Mouse (Mus musculus): Measurements from ENCODE around the gene Rbp7. TPM values are rescaled to one million over a fixed set of nuclear protein-coding genes. Genes with fewer than 3 reads are reported as not detected.

Gene Rbp7
- polyA plus RNA-seq, 1 experiment from 2014 or later: not detected

- Histone ChIP-seq H3K27ac (ENCODE audit: low read depth, low read length) (no peak overlapping the region), H3K27me3 (ENCODE audit: control insufficient read depth, insufficient read depth, low read length) (no peaks in the 10 kb centered on the region), H3K36me3 (ENCODE audit: control insufficient read depth, insufficient read depth, low read length) (no peaks in the 10 kb centered on the region; the same call in 1 of the 2 replicates), H3K4me2 (ENCODE audit: low read depth, low read length) (no peak overlapping the region), H3K9me3 (ENCODE audit: control insufficient read depth, low read length) (no peaks in the 10 kb centered on the region), H3K9ac (replicated peaks; ENCODE audit: low read depth, low read length) (no peak overlapping the region), H3K4me3 (ENCODE audit: low read depth, low read length) (no peak overlapping the region), H3K4me1 (ENCODE audit: control insufficient read depth, insufficient read depth, low read length) (0 out of 2 replicates have a peak, but pooled peaks cover 14% of the 10 kb centered on the region)
- 90% methylated on average over 5 of the region's 5 CpGs for WGBS
- ATAC-seq (ENCODE audit: low read depth): no peak
Measured at GRCm38 (mm10) chr4:149407461-149407860, 47.3 kb downstream of the Rbp7 start.

GRCm38 (mm10) chr4:149405713-149406443 is 48.9 kb downstream of the Rbp7 start:
- no peaks in the 10 kb centered on the region for H3K27me3 ChIP-seq (ENCODE audit: control insufficient read depth, insufficient read depth, low read length)
- WGBS: 84% methylated on average over 16 of the region's 16 CpGs
- ATAC-seq (ENCODE audit: low read depth): no peak

GRCm38 (mm10) chr4:149404640-149405465 is 49.9 kb downstream of the Rbp7 start:
- H3K27me3 ChIP-seq (ENCODE audit: control insufficient read depth, insufficient read depth, low read length): no peaks in the 10 kb centered on the region
- H3K4me2 ChIP-seq (ENCODE audit: low read depth, low read length): no peak overlapping the region
- WGBS: 57% methylated on average over 19 of the region's 19 CpGs
- ATAC-seq (ENCODE audit: low read depth): no peak
- no peaks in the 10 kb centered on the region for H3K9me3 ChIP-seq (ENCODE audit: control insufficient read depth, low read length)
- no peak overlapping the region for H3K27ac ChIP-seq (ENCODE audit: low read depth, low read length)
- H3K4me3 ChIP-seq (ENCODE audit: low read depth, low read length): no peak overlapping the region
- H3K4me1 ChIP-seq (ENCODE audit: control insufficient read depth, insufficient read depth, low read length): 0 out of 2 replicates have a peak, but pooled peaks cover 14% of the 10 kb centered on the region
- no peaks in the 10 kb centered on the region; the same call in 1 of the 2 replicates for H3K36me3 ChIP-seq (ENCODE audit: control insufficient read depth, insufficient read depth, low read length)
- no peak overlapping the region for H3K9ac ChIP-seq (replicated peaks; ENCODE audit: low read depth, low read length)

More at GRCm38 (mm10) chr4:149405713-149406443, 48.9 kb downstream of the Rbp7 start:
- no peaks in the 10 kb centered on the region; the same call in 1 of the 2 replicates for H3K36me3 ChIP-seq (ENCODE audit: control insufficient read depth, insufficient read depth, low read length)
- no peak overlapping the region for H3K9ac ChIP-seq (replicated peaks; ENCODE audit: low read depth, low read length)
- H3K27ac ChIP-seq (ENCODE audit: low read depth, low read length): no peak overlapping the region
- no peak overlapping the region for H3K4me3 ChIP-seq (ENCODE audit: low read depth, low read length)
- no peaks in the 10 kb centered on the region for H3K9me3 ChIP-seq (ENCODE audit: control insufficient read depth, low read length)
- 0 out of 2 replicates have a peak, but pooled peaks cover 14% of the 10 kb centered on the region for H3K4me1 ChIP-seq (ENCODE audit: control insufficient read depth, insufficient read depth, low read length)
- no peak overlapping the region for H3K4me2 ChIP-seq (ENCODE audit: low read depth, low read length)

- no peak for ATAC-seq (ENCODE audit: low read depth)
- 0 out of 2 replicates have a peak, but pooled peaks cover 11% of the 10 kb centered on the region for H3K4me1 ChIP-seq (ENCODE audit: control insufficient read depth, insufficient read depth, low read length)
- H3K4me2 ChIP-seq (ENCODE audit: low read depth, low read length): no peak overlapping the region
- peaks cover 1% of the 10 kb centered on the region for H3K36me3 ChIP-seq (ENCODE audit: control insufficient read depth, insufficient read depth, low read length)
- 35% methylated on average over 6 of the region's 6 CpGs for WGBS
- no peak overlapping the region for H3K9ac ChIP-seq (replicated peaks; ENCODE audit: low read depth, low read length)
- no peak overlapping the region for H3K27ac ChIP-seq (ENCODE audit: low read depth, low read length)
- H3K9me3 ChIP-seq (ENCODE audit: control insufficient read depth, low read length): no peaks in the 10 kb centered on the region
- no peak overlapping the region for H3K4me3 ChIP-seq (ENCODE audit: low read depth, low read length)
- no peaks in the 10 kb centered on the region for H3K27me3 ChIP-seq (ENCODE audit: control insufficient read depth, insufficient read depth, low read length)
Measured at GRCm38 (mm10) chr4:149403037-149403436, 51.7 kb downstream of the Rbp7 start.

- H3K9ac ChIP-seq (replicated peaks; ENCODE audit: low read depth, low read length): no peak overlapping the region
- no peak overlapping the region for H3K4me2 ChIP-seq (ENCODE audit: low read depth, low read length)
- 0 out of 2 replicates have a peak, but pooled peaks cover 11% of the 10 kb centered on the region for H3K4me1 ChIP-seq (ENCODE audit: control insufficient read depth, insufficient read depth, low read length)
- H3K27ac ChIP-seq (ENCODE audit: low read depth, low read length): no peak overlapping the region
- 82% methylated on average over 8 of the region's 8 CpGs for WGBS
- H3K27me3 ChIP-seq (ENCODE audit: control insufficient read depth, insufficient read depth, low read length): no peaks in the 10 kb centered on the region
- H3K4me3 ChIP-seq (ENCODE audit: low read depth, low read length): no peak overlapping the region
- H3K9me3 ChIP-seq (ENCODE audit: control insufficient read depth, low read length): no peaks in the 10 kb centered on the region
- peaks cover 14% of the 10 kb centered on the region for H3K36me3 ChIP-seq (ENCODE audit: control insufficient read depth, insufficient read depth, low read length)
- no peak for ATAC-seq (ENCODE audit: low read depth)
Measured at GRCm38 (mm10) chr4:149401591-149401982, 53.2 kb downstream of the Rbp7 start.

GRCm38 (mm10) chr4:149400878-149401590 is 53.7 kb downstream of the Rbp7 start:
- Histone ChIP-seq H3K36me3 (ENCODE audit: control insufficient read depth, insufficient read depth, low read length) (peaks cover 14% of the 10 kb centered on the region), H3K9ac (replicated peaks; ENCODE audit: low read depth, low read length) (no peak overlapping the region)
- WGBS: 93% methylated on average over 12 of the region's 12 CpGs

More at GRCm38 (mm10) chr4:149400878-149401590, 53.7 kb downstream of the Rbp7 start:
- Histone ChIP-seq H3K27ac (ENCODE audit: low read depth, low read length) (no peak overlapping the region), H3K4me1 (ENCODE audit: control insufficient read depth, insufficient read depth, low read length) (0 out of 2 replicates have a peak, but pooled peaks cover 11% of the 10 kb centered on the region), H3K9me3 (ENCODE audit: control insufficient read depth, low read length) (no peaks in the 10 kb centered on the region), H3K27me3 (ENCODE audit: control insufficient read depth, insufficient read depth, low read length) (no peaks in the 10 kb centered on the region), H3K4me2 (ENCODE audit: low read depth, low read length) (no peak overlapping the region), H3K4me3 (ENCODE audit: low read depth, low read length) (no peak overlapping the region)
- ATAC-seq (ENCODE audit: low read depth): no peak

Other genes starting within 250 kb of the Rbp7 start
- gene Kif1b, start 147.3 kb downstream of the Rbp7 start, polyA plus RNA-seq (2014; fragmentation: Nextera tagmentation; extraction: Ambion mirVana): 174 and 224 TPM in 2 replicates
- 55.3 and 61.8 TPM in 2 replicates for gene Ube4b, start 28.2 kb downstream of the Rbp7 start, polyA plus RNA-seq (2014; fragmentation: Nextera tagmentation; extraction: Ambion mirVana)
- gene Tmem274, start 22.4 kb upstream of the Rbp7 start, polyA plus RNA-seq (2014; fragmentation: Nextera tagmentation; extraction: Ambion mirVana): not detected in 2 replicates
- 7.8 and 9.2 TPM in 2 replicates for gene Nmnat1, start 30.2 kb upstream of the Rbp7 start, polyA plus RNA-seq (2014; fragmentation: Nextera tagmentation; extraction: Ambion mirVana)
- 36.3 and 46.5 TPM in 2 replicates for gene Lzic, start 30.3 kb upstream of the Rbp7 start, polyA plus RNA-seq (2014; fragmentation: Nextera tagmentation; extraction: Ambion mirVana)
- 93.2 and 98.0 TPM in 2 replicates for gene Ctnnbip1, start 63.3 kb upstream of the Rbp7 start, polyA plus RNA-seq (2014; fragmentation: Nextera tagmentation; extraction: Ambion mirVana)
- gene Clstn1, start 131.5 kb upstream of the Rbp7 start, polyA plus RNA-seq (2014; fragmentation: Nextera tagmentation; extraction: Ambion mirVana): 107 and 139 TPM in 2 replicates
- gene Pik3cd, start 247.6 kb upstream of the Rbp7 start, polyA plus RNA-seq (2014; fragmentation: Nextera tagmentation; extraction: Ambion mirVana): 16.5 and 19.7 TPM in 2 replicates

Measured in neural tube, embryonic 14.5 days (tissue).